Mouse (Mus musculus): Measurements from ENCODE around the gene Usp22.
"Not testable (repeated sequence)": the region's sequence is repeated elsewhere in the genome, so short reads cannot be mapped to it uniquely, and the experiment has no call there.

Gene Usp22

GRCm38 (mm10) chr11:61174821-61175658, at the start of gene Usp22:
TSS of gene Usp22 (minus strand) at chr11:61175055.
- peak; percentile 95 to 96 for DNase-seq (ENCODE audit: low spot score in 2 of 2)

GRCm38 (mm10) chr11:61224234-61224744, 49.4 kb upstream of the Usp22 start:
- no peak for DNase-seq (ENCODE audit: low spot score in 2 of 2)

GRCm38 (mm10) chr11:61222971-61223745, 48.3 kb upstream of the Usp22 start:
- no peak for DNase-seq (ENCODE audit: low spot score in 2 of 2)

- DNase-seq (ENCODE audit: low spot score in 2 of 2): no peak
Measured at GRCm38 (mm10) chr11:61222007-61222406, 47.2 kb upstream of the Usp22 start.

GRCm38 (mm10) chr11:61220156-61220881, 45.5 kb upstream of the Usp22 start:
- no peak for DNase-seq (ENCODE audit: low spot score in 2 of 2)

- no peak for DNase-seq (ENCODE audit: low spot score in 2 of 2)
Measured at GRCm38 (mm10) chr11:61215936-61216335, 41.1 kb upstream of the Usp22 start.

GRCm38 (mm10) chr11:61212102-61212501, 37.2 kb upstream of the Usp22 start:
- DNase-seq (ENCODE audit: low spot score in 2 of 2): no peak

- no peak for DNase-seq (ENCODE audit: low spot score in 2 of 2)
Measured at GRCm38 (mm10) chr11:61208316-61208715, 33.5 kb upstream of the Usp22 start.

GRCm38 (mm10) chr11:61207487-61208246, 32.8 kb upstream of the Usp22 start, which contains the start of gene Aldh3a1:
TSS of gene Aldh3a1 (plus strand) at chr11:61207537.
- no peak for DNase-seq (ENCODE audit: low spot score in 2 of 2)

GRCm38 (mm10) chr11:61206136-61206535, 31.3 kb upstream of the Usp22 start:
- no peak for DNase-seq (ENCODE audit: low spot score in 2 of 2)

GRCm38 (mm10) chr11:61205167-61205950, 30.5 kb upstream of the Usp22 start:
- no peak for DNase-seq (ENCODE audit: low spot score in 2 of 2)

- no peak for DNase-seq (ENCODE audit: low spot score in 2 of 2)
Measured at GRCm38 (mm10) chr11:61202810-61203209, 28.0 kb upstream of the Usp22 start.

GRCm38 (mm10) chr11:61202186-61202585, 27.3 kb upstream of the Usp22 start:
- DNase-seq (ENCODE audit: low spot score in 2 of 2): no peak

GRCm38 (mm10) chr11:61199620-61200362, 24.9 kb upstream of the Usp22 start:
- no peak for DNase-seq (ENCODE audit: low spot score in 2 of 2)

- no peak for DNase-seq (ENCODE audit: low spot score in 2 of 2)
Measured at GRCm38 (mm10) chr11:61197935-61198334, 23.1 kb upstream of the Usp22 start.

GRCm38 (mm10) chr11:61196616-61197353, 21.9 kb upstream of the Usp22 start:
- DNase-seq (ENCODE audit: low spot score in 2 of 2): no peak

GRCm38 (mm10) chr11:61193392-61193791, 18.5 kb upstream of the Usp22 start:
- DNase-seq (ENCODE audit: low spot score in 2 of 2): peak; percentile 37 to 66

- no peak for DNase-seq (ENCODE audit: low spot score in 2 of 2)
Measured at GRCm38 (mm10) chr11:61192779-61193178, 17.9 kb upstream of the Usp22 start.

GRCm38 (mm10) chr11:61192123-61192522, 17.3 kb upstream of the Usp22 start:
- not testable (repeated sequence) for DNase-seq (ENCODE audit: low spot score in 2 of 2)

Data from spleen, postnatal 14 days (tissue).